10 mouse cellular contexts compared by ENCODE assay signal in the genomic region with DNA sequence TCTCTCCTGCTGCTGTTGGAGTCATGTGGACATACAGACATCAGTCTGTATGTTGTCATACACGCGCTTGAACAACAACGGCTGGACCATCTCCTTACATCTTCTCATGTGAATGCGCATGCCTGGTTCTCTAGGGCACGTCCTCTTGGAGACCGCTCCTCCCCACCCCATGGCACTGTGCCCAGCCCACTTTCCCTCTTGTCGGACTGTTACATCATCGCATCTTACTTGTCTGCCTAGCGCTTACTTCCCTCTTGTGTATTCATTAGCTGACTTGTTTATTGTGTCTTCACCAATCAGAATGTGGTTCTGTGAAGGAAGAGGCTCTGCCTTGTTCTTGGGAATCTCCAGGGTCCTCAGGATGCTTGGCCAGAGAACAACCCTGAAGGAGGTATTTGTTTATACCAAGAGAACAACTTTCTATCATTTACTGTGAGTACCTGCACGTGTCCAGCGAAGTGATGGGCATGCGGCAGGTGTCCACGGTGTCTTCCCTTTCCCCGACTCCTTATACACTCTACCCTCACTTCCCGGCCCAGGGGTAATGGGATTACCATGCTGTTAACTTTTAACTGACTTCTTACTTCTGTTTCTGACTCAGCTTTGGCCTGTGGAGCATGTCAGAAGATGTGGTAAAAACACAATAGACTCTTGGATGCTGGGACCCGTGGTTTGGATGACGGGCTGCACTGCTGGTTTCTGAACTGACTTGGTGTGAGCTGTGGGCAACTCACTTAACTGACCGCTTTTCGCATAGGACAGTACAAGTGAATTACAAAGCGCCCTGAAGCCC.
DNase-seq lines count a peak whose midpoint lies in the region; ATAC-seq lines count a peak whose summit lies in the region.
"Had no signal": no experiment of that assay in that cellular context is flagged by ENCODE, and none has a peak within 500 bp of the region (broad histone marks: within the 10 kb centered on the region; RNA-seq: fewer than 3 reads in every experiment).

No protein-coding gene starts in this region.

- H3K4me1 ChIP-seq in kidney, embryonic 14.5 days (ENCODE audit: control insufficient read depth, insufficient read depth, low read length), result no peaks in the 10 kb centered on the region
- H3K4me1 ChIP-seq in neural tube, embryonic 15.5 days, result no peaks in the 10 kb centered on the region
- H3K4me1 ChIP-seq: heart, embryonic 13.5 days; liver, embryonic 13.5 days had no signal

- 0 out of 2 replicates have a peak, but pooled peaks have one; percentile 32 for ATAC-seq in kidney, embryonic 14.5 days (ENCODE audit: low FRiP score, low TSS enrichment)
- peak; percentile 98 for ATAC-seq in monocyte, adult 5-6 weeks (replicated peaks; ENCODE audit: insufficient number of reproducible peaks, low FRiP score, low TSS enrichment, poor library complexity, severe bottlenecking)
- ATAC-seq in neural tube, embryonic 15.5 days (ENCODE audit: low FRiP score), result no peak
- ATAC-seq in activated CD4-positive, CD25-positive, alpha-beta regulatory T cell, adult 4 months, result no peak

- peak; percentile 2 for DNase-seq in cerebellum, adult 9-10 months
- no peak for DNase-seq in cerebellum, adult 11-12 months
- peak; percentile 32 for DNase-seq in right cerebral cortex, adult 18-20 months
- no peak for DNase-seq in right cerebral cortex, postnatal 25 days
- DNase-seq: liver, embryonic 13.5 days had no signal

- H3K36me3 ChIP-seq in kidney, embryonic 14.5 days (ENCODE audit: control insufficient read depth, insufficient read depth, low read length), result no peaks in the 10 kb centered on the region
- no peaks in the 10 kb centered on the region for H3K36me3 ChIP-seq in neural tube, embryonic 15.5 days
- H3K36me3 ChIP-seq: heart, embryonic 13.5 days; liver, embryonic 13.5 days had no signal

- WGBS in kidney, embryonic 14.5 days, result 80% methylated on average over 20 of the region's 20 CpGs
- 81% methylated on average over 20 of the region's 20 CpGs for WGBS in neural tube, embryonic 15.5 days

- H3K9ac ChIP-seq in kidney, embryonic 14.5 days (ENCODE audit: low read depth, low read length), result no peak overlapping the region
- H3K9ac ChIP-seq in neural tube, embryonic 15.5 days (replicated peaks), result no peak overlapping the region
- H3K9ac ChIP-seq: heart, embryonic 13.5 days; liver, embryonic 13.5 days had no signal

- H3K27ac ChIP-seq in kidney, embryonic 14.5 days (ENCODE audit: low read depth, low read length), result no peak overlapping the region
- no peak overlapping the region for H3K27ac ChIP-seq in neural tube, embryonic 15.5 days (replicated peaks)
- H3K27ac ChIP-seq: heart, embryonic 13.5 days; liver, embryonic 13.5 days had no signal

- H3K27me3 ChIP-seq in kidney, embryonic 14.5 days (ENCODE audit: control insufficient read depth, insufficient read depth, low read length), result no peaks in the 10 kb centered on the region
- no peaks in the 10 kb centered on the region for H3K27me3 ChIP-seq in neural tube, embryonic 15.5 days (replicated peaks)
- H3K27me3 ChIP-seq: heart, embryonic 13.5 days; liver, embryonic 13.5 days had no signal

- H3K9me3 ChIP-seq in kidney, embryonic 14.5 days (ENCODE audit: control insufficient read depth, low read length), result no peaks in the 10 kb centered on the region
- H3K9me3 ChIP-seq in neural tube, embryonic 15.5 days (replicated peaks), result no peaks in the 10 kb centered on the region
- H3K9me3 ChIP-seq: liver, embryonic 13.5 days had no signal

- H3K4me3 ChIP-seq in kidney, embryonic 14.5 days (ENCODE audit: low read length), result no peak overlapping the region
- H3K4me3 ChIP-seq in neural tube, embryonic 15.5 days (replicated peaks), result no peak overlapping the region
- H3K4me3 ChIP-seq: heart, embryonic 13.5 days; liver, embryonic 13.5 days had no signal

- H3K4me2 ChIP-seq in kidney, embryonic 14.5 days (replicated peaks; ENCODE audit: low read depth, low read length), result no peak overlapping the region
- no peak overlapping the region for H3K4me2 ChIP-seq in neural tube, embryonic 15.5 days
- H3K4me2 ChIP-seq: heart, embryonic 13.5 days; liver, embryonic 13.5 days had no signal

Comparison
In these comparisons a context has a peak if more than half of its experiments do, and no peak if none do; other contexts are left out.
1. DNase-seq: peak in cerebellum, adult 9-10 months (single experiment) and right cerebral cortex, adult 18-20 months (single experiment); none in cerebellum, adult 11-12 months (single experiment) and right cerebral cortex, postnatal 25 days (single experiment).
2. ATAC-seq: peak in kidney, embryonic 14.5 days (single experiment) and monocyte, adult 5-6 weeks (single experiment); none in neural tube, embryonic 15.5 days (single experiment) and activated CD4-positive, CD25-positive, alpha-beta regulatory T cell, adult 4 months (single experiment).